Mouse (Mus musculus) layer of hippocampus, adult 11-12 months (tissue): ENCODE data around the gene Syt2.

ENCODE experiments used
- DNase-seq: peaks from one replicate; pipeline ENCODE4 v3.0.0; 2022; ENCODE audit warnings: low spot score

Gene Syt2

GRCm38 (mm10) chr1:134706549-134706948, 60.1 kb downstream of the Syt2 start:
- DNase-seq, result no peak

DNA sequence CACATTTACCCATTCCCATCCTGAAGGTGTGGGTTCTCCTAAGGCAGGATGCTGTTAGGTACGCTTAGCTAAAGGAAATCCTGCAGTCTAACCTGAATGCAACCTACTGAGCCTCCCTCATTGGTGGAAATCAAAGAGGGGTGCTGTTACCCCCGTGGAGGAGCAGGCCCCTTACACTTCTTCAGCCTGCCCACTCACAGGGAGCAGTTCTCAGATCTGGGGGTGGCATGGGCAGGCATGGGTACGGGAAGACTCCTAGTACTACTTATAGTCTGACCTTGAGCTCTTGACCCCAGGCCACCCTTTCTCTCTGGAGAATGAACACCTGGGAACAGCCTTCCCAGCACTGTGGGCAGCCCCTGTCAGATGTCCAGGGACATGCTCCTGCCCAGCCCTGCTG, 61.0 kb downstream of the Syt2 start:
- DNase-seq, result no peak

DNA sequence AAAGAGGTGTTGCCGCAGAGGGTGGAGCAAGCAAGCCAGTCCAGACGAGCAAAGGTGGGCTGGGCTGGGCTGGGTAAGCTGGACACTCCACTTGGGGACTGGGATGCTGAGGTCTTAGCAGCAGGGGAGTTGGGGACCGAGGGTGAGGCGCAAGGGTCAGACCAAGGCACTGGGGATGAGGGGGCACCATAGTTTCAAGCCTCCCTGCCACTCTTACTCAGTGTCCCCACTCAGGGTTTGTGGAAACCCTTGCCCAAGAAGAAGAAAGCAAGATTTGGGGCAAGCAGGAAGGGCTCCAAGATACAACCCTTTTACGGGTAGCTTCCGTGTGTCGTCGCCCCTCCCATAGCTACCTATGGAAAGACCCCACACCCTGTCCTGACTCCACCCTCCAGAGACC, 61.8 kb downstream of the Syt2 start:
- DNase-seq, result no peak

DNA sequence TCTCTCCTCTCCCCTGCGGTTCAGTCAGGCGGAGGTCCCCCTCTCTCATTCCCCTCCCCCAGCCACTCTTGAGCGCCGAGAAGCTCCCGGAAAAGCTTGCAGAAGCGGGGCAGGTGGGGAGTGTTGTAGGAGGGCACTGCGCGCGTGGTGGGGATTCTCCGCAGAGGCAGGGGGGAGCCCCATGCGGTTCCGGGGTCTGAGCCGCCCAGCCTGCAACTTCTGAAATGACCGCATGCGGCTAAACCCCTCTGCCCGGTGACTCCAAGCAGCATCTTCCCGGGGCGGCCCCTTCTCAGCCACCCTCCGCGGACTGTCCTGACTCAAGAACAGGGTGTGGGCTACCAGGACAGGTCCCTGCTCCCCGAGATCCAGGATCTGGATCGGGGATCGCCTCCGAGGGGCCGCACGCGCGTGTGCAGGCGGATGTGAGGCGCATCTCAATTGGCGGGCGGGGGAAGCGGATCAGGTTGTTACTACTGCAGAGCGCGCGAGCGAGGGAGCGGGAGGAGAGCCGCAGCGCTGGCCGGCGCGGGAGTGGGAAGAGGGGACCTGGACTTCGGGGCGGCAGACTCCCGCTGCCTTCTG, 62.4 kb downstream of the Syt2 start:
- DNase-seq, result no peak

DNA sequence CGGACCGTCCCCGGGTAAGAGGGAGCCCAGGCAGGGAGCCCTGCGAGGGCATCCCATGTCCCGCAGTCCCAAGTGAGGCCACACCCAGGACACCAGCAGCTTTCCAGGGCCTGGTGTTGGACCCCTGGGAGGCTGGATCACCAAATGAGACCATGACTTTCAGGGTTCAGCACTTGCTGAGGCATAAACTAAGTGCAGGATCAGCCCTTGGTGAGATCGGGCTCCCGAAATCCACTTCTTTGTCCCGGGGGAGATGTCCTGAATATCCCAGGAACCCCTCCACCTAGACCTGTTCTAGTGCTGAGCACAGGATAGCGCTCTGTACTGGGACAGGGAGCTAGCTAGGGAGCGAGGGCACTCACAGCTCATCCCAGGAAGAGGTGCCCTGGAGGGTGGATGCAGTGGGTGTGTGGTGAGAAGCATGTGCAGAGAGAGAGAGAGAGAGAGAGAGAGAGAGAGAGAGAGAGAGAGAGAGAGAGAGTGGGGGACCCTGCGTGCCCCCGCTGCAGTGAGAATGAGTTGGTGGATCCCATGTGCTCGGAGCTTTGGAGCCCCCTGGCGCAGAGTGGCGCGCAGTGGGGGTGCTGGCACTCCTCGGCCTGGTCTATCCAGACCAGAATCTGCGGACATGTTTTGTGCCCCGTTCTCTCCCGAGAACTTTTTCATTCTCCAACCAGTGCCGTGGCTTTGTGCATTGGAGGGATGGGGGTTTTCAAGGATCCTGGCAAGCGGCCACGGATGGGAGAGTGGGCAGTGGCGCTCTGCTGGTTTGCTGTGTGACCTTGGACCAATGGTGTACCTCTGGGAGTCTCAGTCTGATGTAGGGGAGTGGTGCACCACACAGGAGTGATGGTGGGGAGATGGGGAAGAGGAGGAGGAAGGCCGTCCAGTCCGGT, 63.2 kb downstream of the Syt2 start:
- no peak for DNase-seq

GRCm38 (mm10) chr1:134711061-134711460, 64.6 kb downstream of the Syt2 start:
- no peak for DNase-seq

GRCm38 (mm10) chr1:134711653-134712052, 65.2 kb downstream of the Syt2 start:
- no peak for DNase-seq

DNA sequence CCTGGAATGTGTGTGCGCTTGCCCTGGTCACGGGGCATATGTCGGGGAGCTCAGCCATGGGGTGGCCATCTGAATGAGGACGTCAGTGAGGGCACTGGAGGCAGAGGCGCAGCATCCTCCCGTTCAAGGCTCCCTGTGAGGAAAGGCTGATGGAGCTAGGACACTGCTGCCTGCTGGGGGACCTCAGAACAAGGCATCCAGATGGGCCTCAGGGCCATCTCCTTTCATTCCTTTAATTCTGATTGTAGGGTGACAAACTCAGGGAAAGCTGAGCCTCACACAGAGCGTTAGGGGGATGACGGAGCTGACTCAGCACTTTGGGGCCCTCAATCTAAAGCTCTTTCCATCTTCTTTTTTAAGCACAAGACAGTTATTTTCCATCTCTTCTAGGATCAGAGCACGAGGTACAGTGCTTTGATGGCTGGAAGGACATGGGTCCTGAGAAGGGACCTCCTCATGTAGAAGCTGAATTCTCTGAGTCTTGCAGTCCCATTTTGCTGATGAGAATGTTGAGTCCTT, 66.4 kb downstream of the Syt2 start:
- no peak for DNase-seq

DNA sequence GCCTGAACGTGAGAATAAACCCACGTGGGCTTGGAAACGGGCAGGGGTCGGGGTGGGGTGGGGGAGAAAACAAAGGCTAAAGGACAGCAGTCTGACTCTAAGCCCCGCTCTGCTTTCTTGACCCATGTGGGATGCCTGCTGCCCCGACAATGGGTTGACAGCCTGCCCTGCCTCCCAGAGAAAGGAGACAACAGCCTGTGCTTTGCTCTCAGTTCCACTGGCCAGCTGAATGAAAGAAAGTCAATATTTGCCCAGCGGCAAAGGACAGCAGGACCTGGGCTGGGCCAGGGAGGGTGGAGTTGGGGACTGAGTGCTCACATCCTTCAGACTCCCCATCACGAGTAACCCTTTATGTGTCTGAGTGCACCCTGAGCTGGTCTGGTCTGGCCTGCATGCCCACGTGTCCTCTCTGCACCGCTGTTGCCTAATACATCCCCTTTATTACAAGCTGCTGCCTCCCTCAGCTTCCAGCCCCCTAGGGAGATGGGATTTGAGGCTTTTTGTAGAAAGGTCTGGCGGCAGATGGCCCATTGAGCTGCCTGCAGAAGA, 67.0 kb downstream of the Syt2 start:
- DNase-seq, result no peak

GRCm38 (mm10) chr1:134714166-134714565, 67.7 kb downstream of the Syt2 start:
- no peak for DNase-seq

DNA sequence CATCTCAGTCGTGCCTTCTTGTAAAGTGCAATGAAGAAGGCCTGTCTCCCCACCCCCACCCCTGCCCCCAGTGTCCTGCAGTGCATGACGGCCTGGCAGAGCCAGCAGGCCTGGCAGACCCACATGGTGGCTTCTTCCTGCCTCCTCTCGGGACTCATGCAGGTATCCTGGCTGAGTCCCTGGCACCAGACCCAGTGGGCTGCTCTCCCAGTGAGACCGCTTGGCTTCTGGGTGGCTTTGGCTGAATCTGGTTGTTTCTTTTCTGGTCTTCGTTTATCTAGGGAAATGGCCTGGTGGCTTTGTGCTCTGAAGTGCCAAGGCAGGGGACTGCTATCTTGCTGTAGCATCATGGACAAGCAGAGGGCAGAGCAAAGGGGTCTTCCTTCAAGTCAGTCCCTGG, 68.6 kb downstream of the Syt2 start:
- no peak for DNase-seq

- DNase-seq, result no peak
Observed at GRCm38 (mm10) chr1:134719718-134720304, 73.3 kb downstream of the Syt2 start.

GRCm38 (mm10) chr1:134721486-134721885, 75.0 kb downstream of the Syt2 start:
- no peak for DNase-seq

GRCm38 (mm10) chr1:134722891-134723290, 76.4 kb downstream of the Syt2 start:
- DNase-seq, result no peak

DNA sequence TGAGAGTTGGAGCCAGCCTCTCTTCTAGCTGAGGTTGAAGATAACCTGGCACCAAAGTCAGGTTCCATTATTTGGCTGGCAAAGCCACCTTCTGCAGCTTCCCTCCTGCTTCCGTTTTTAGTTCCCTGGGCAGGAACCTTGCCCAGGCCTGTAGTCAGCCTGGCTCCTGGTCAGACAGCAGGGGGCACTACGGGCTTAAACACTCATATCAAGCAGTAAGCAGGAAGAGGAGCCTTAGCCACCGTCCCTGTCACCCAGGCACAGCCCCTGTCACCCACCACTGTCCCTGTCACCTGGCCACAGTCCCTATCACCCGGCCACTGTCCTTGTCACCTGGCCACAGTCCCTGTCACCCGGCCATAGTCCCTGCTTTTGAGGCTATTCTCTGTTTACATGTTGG, 78.8 kb downstream of the Syt2 start:
- peak; percentile 40 for DNase-seq

DNA sequence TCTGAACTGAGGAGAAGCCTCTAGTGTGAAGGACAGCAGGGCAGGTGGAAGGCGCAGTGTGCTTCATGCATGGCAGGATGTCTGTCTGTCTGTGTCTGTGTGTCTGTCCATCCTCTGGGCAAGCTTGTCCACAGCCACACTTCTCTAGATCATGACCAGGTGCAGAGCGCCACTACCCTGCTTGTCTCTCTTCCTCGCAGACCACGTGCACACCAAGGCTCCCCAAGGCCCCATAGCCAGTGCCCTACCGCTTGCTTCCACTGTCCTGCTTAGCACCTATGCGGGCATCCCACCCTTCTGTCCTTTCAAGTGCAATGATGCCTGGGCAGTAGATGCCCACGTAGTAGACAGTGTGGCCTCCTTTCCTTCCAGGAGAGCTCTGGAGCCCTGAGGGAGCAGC, 80.0 kb downstream of the Syt2 start:
- no peak for DNase-seq

DNA sequence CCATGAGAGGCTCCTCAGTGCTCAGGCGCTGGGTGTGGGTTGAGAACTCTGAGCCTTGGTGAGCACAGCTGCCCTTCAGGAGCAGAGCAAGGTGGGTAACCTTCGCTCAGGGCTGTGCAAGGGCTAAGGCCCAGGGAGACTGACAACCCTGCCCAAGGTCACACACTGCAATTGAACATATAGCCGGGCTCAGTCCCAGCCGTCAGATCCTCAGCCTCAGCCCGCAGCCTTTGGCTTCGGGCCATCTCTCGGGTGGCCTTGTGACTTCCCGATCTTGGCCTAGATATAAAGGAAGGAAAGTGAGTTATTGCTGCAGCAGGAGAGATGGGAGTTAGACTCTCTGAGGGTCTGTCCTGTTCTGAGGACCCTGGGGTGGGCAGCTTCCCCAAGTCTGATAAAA, 80.8 kb downstream of the Syt2 start:
- DNase-seq, result no peak

DNA sequence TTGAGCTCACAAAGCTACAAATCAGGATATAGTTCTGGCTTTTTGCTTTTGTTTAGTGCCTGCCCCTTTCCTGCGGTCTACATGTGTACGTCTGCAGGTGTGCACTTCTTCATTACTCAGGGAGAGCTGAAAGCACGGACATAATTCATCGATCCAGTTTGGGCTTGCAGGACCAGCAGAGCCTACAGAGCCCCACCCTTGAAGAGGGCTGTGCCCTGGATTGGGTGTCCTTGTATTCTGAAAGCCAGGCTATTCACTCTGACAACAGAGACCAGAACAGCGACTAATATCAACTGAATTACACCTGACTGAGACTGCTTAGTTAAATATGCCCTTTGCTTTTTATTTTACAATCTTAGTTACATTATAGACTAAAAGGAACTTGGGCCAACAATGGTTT, 87.2 kb downstream of the Syt2 start:
- DNase-seq, result no peak

GRCm38 (mm10) chr1:134737463-134737862, 91.0 kb downstream of the Syt2 start:
- DNase-seq, result no peak

DNA sequence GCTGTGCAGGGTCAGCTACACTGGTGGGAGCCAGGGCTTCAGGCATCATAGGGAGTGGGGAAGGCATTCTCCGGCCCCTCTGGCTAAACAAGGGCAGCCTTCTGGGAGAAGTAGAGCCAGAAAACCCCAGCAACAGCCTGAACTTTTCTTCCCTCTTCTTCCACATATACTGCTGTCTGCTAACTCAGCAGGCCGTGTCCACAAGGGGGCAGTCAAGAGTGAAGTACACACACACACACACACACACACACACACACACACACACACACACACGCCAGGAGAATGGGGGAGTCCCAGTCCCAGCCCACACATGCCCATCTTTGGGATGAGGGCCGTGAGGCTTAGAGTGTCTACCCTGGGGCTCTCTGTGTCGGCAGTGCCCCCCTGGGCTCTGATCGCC, 95.0 kb downstream of the Syt2 start:
- no peak for DNase-seq

DNA sequence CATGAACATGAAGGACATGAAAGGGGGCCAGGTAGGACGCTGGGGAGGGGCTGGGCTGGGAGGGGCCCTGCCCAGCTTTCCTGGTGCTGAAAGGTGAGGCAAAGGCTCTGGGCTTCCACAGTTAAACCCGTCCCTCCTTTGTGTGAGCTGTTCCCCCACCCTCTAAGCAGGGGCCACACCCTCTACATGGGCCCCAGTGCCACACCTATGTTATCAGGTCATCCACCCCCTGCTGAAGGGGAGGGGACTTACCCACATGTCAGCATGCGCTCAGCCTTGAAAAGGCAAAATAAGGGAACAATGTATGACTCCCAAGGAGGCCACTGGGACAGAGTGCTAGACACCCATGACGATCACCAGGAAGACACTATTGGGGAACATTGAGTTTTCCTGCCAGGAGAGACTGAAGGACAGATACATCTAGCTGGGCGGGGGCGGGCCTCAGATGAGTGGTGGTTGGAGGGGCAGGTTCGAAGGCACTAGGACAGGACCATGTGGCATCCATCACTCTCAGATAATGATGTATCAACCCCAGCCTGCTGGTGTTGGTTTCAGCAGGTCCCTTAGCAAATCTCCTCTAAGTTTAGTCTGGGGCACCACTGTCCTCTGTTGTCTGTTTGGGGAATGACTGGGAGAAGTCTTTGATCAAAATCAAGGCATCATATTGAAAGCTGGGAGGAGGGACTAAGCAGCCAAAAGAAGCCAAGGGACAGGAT, 95.6 kb downstream of the Syt2 start:
- DNase-seq, result no peak

GRCm38 (mm10) chr1:134745648-134746047, 99.2 kb downstream of the Syt2 start:
- DNase-seq, result no peak
